14 mouse cellular contexts compared by ENCODE assay signal in genomic region chr13:51018366-51018765, GRCm38 (mm10).
A peak's percentile ranks its signal among the peaks of the same experiment; 100 is the strongest.
DNase-seq lines count a peak whose midpoint lies in the region; ATAC-seq and TF ChIP-seq lines count a peak whose summit lies in the region.
"Had no signal": no experiment of that assay in that cellular context is flagged by ENCODE, and none has a peak within 500 bp of the region (broad histone marks: within the 10 kb centered on the region; RNA-seq: fewer than 3 reads in every experiment).

No protein-coding gene starts in this region.

- no peaks in the 10 kb centered on the region for H3K9me3 ChIP-seq in embryonic facial prominence, embryonic 12.5 days
- no peaks in the 10 kb centered on the region for H3K9me3 ChIP-seq in limb, embryonic 15.5 days

- H3K27ac ChIP-seq in kidney, adult 2 months (ENCODE audit: insufficient read depth, low read depth, low read length): peak overlapping the region; percentile 57; the same call in 1 of the 2 replicates
- H3K27ac ChIP-seq in embryonic facial prominence, embryonic 12.5 days: peak overlapping the region; percentile 91
- H3K27ac ChIP-seq in limb, embryonic 15.5 days: peak overlapping the region; percentile 82

- intact Hi-C loops in gastrocnemius, postnatal 36 days (cut with DNase I): no loop called here

- ATAC-seq in embryonic facial prominence, embryonic 12.5 days (ENCODE audit: insufficient number of reproducible peaks, insufficient read depth, low FRiP score, low TSS enrichment): no peak
- ATAC-seq in limb, embryonic 15.5 days (ENCODE audit: insufficient number of reproducible peaks, low FRiP score, low TSS enrichment, low read depth): 0 out of 2 replicates have a peak, but pooled peaks have one; percentile 12
- ATAC-seq: liver, postnatal 0 days had no signal

- 66% methylated on average over 10 of the region's 10 CpGs for WGBS in kidney, adult 2 months
- WGBS in embryonic facial prominence, embryonic 12.5 days: 29% methylated on average over 10 of the region's 10 CpGs
- 18% methylated on average over 10 of the region's 10 CpGs for WGBS in limb, embryonic 15.5 days

- no peaks in the 10 kb centered on the region for H3K27me3 ChIP-seq in kidney, adult 2 months (replicated peaks; ENCODE audit: control insufficient read depth, insufficient read depth, low read length)
- H3K27me3 ChIP-seq in embryonic facial prominence, embryonic 12.5 days: no peaks in the 10 kb centered on the region
- no peaks in the 10 kb centered on the region for H3K27me3 ChIP-seq in limb, embryonic 15.5 days

- H3K4me1 ChIP-seq in kidney, adult 2 months (ENCODE audit: control insufficient read depth, insufficient read depth, low read length): peaks cover 5% of the 10 kb centered on the region; the same call in 1 of the 2 replicates
- peaks cover 39% of the 10 kb centered on the region for H3K4me1 ChIP-seq in embryonic facial prominence, embryonic 12.5 days
- H3K4me1 ChIP-seq in limb, embryonic 15.5 days: peaks cover 47% of the 10 kb centered on the region

- no peak overlapping the region for H3K4me3 ChIP-seq in kidney, adult 2 months (ENCODE audit: insufficient read depth, low read depth, low read length)
- no peak overlapping the region for H3K4me3 ChIP-seq in embryonic facial prominence, embryonic 12.5 days
- no peak overlapping the region for H3K4me3 ChIP-seq in limb, embryonic 15.5 days
- H3K4me3 ChIP-seq: erythroblast, embryonic 14.5 days had no signal

- DNase-seq in gastrocnemius, postnatal 10 days: peak; percentile 24
- DNase-seq in gastrocnemius, postnatal 36 days: no peak
- no peak for DNase-seq in kidney, adult 2 months
- no peak for DNase-seq in kidney, adult 8-10 months
- DNase-seq in layer of hippocampus, postnatal 10 days (ENCODE audit: low spot score in 2 of 2): no peak
- no peak for DNase-seq in left cerebral cortex, adult 11 months (ENCODE audit: low spot score)
- DNase-seq: adrenal gland, postnatal 10 days; cerebellum, adult 18-20 months; liver, postnatal 0 days; thymus, postnatal 25 days had no signal

- TF ChIP-seq CTCF in kidney, adult 2 months (conservative IDR thresholded peaks at IDR 0.05; ENCODE audit: insufficient read depth, insufficient read length, low read depth, low read length): no peak

- H3K9ac ChIP-seq in embryonic facial prominence, embryonic 12.5 days: no peak overlapping the region
- no peak overlapping the region for H3K9ac ChIP-seq in limb, embryonic 15.5 days
- H3K9ac ChIP-seq: liver, postnatal 0 days had no signal

- no peak for TF ChIP-seq POLR2A in kidney, adult 2 months (IDR thresholded peaks at IDR 0.05; ENCODE audit: low read depth, low read length)

- peak overlapping the region; percentile 10 for H3K4me2 ChIP-seq in embryonic facial prominence, embryonic 12.5 days (replicated peaks)
- no peak overlapping the region for H3K4me2 ChIP-seq in limb, embryonic 15.5 days
- H3K4me2 ChIP-seq: midbrain, embryonic 11.5 days had no signal

- H3K36me3 ChIP-seq in kidney, adult 2 months (ENCODE audit: control insufficient read depth, insufficient read depth, low read length): no peaks in the 10 kb centered on the region
- H3K36me3 ChIP-seq in embryonic facial prominence, embryonic 12.5 days: no peaks in the 10 kb centered on the region
- no peaks in the 10 kb centered on the region for H3K36me3 ChIP-seq in limb, embryonic 15.5 days
